Mouse (Mus musculus): Measurements from ENCODE around the gene Hsp90aa1.
"Not testable (repeated sequence)": the region's sequence is repeated elsewhere in the genome, so short reads cannot be mapped to it uniquely, and the experiment has no call there.

Gene Hsp90aa1

GRCm38 (mm10) chr12:110702556-110702955 is at the start of gene Hsp90aa1:
TSS of gene Hsp90aa1 (minus strand) at chr12:110702728.
- no peak for DNase-seq

- DNase-seq, result no peak
Observed at GRCm38 (mm10) chr12:110750770-110751439, 48.4 kb upstream of the Hsp90aa1 start.

DNA sequence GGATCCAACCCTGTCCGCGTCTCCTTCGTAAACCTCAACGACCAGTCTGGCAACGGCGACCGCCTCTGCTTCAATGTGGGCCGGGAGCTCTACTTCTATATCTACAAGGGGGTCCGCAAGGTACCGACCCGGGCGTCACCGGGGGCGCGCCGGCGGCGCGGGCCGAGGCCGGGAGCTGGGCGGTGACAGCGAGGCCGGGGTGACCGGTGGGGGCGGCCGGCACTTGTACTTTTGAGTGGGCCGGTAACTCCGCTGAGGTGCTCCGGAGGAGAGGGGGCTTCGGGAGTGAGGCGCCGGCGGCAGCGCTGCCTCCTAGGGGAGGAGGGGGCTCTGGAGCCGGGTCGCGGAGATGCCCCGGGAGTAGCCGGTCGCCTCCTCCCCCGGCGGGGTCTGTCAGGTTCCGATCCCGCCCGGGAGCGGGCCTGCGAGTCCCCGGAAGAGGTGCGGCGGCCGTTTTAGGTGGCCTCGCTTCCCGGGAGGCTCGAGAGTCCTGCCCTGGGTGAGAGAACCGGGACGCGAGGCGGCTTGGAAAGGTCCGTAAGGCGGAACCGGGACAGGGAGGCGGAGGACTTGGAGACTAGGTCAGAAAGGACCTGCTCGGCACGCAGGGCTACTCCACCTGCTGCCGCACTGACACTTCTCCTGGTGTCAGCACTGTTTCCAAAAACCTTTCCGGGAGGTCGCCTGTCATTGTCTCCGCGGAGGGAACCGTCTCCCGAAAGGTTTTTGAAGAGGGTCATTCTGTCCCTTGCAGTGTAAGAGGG is 35.8 kb upstream of the Hsp90aa1 start:
- DNase-seq, result peak; percentile 44

DNA sequence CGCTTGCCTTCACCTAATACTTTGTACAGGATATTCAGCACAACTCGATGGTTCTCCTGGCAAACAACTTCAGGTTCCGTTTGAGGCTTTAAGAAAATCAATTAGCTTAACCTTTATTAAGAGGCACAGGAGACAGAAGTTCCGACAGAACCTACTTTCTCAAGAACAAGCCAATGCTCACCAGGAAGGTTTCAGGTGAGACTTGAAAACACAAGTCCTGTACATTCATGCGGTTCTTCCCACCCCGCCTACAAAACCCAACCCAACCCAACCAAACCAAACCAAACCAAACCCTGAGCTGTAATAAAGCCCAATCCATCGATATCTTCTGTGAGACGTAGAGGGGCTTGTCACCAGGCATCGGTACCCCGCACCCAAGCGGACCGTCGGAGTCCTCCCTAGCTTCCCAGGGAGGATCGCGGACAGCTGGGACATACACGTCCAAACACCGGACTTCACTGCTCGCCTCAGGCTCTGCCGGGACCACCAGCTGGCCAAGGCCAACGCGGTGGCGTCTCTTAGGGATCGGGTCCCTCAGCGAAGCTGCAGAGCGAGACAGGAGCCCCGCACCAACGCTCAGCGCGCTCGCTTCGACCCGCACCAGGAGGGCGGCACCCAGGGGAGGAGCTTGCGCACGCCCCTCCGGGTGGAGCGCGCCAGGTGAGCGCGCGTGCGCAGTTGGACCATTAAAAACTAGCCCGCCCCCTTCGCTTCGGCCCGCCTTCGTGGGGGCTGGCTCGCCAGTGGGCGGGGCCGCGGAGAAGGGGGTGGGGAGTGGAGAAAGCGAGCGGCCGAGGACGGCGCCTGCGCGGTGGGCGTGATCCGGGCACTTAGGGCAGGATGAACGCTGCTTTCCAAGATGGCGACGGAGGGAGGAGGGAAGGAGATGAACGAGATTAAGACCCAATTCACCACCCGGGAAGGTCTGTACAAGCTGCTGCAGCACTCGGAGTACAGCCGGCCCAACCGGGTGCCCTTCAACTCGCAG is 34.9 kb upstream of the Hsp90aa1 start, which contains the start of gene Wdr20:
Wdr20 (plus strand) TSS at position 775 of the 988 bp plus-strand sequence.
- peak; percentile 97 for DNase-seq

GRCm38 (mm10) chr12:110736641-110737040 is 34.1 kb upstream of the Hsp90aa1 start:
- DNase-seq, result peak; percentile 41

DNA sequence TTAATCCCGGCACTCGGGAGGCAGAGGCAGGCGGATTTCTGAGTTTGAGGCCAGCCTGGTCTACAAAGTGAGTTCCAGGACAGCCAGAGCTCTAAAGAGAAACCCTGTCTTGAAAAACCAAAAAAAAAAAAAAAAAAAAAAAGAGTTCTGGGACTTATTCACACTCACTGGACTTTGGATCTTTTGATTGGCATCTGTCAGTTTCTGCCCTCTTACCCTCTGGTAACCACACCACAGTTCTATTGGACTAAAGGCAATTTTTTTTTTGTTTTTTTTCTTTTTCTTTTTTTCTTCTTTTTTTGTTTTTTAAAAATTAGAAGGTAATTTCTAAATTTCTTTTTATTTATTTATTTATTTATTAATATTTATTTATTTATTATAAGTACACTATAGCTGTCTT is 30.7 kb upstream of the Hsp90aa1 start:
- DNase-seq, result not testable (repeated sequence)

DNA sequence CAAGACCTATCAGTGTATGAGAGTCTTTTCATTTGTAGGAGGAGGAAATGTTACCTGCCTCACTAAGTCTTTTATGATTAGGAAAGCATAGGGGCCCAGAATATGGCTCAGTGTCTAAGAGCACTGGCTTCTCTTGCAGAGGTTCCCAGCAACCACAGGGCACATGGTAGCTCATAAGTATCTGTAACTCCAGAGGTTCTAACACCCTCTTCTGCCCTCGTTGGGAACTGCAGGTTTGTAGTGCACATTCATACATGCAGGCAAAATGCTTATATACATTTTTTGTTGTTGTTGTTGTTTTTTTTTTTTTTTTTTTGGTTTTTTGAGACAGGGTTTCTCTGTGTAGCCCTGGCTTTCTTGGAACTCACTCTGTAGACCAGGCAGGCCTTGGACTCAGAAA is 23.9 kb upstream of the Hsp90aa1 start:
- no peak for DNase-seq

- DNase-seq, result no peak
Observed at GRCm38 (mm10) chr12:110725489-110725888, 23.0 kb upstream of the Hsp90aa1 start.

- DNase-seq, result no peak
Observed at GRCm38 (mm10) chr12:110725051-110725450, 22.5 kb upstream of the Hsp90aa1 start.

DNA sequence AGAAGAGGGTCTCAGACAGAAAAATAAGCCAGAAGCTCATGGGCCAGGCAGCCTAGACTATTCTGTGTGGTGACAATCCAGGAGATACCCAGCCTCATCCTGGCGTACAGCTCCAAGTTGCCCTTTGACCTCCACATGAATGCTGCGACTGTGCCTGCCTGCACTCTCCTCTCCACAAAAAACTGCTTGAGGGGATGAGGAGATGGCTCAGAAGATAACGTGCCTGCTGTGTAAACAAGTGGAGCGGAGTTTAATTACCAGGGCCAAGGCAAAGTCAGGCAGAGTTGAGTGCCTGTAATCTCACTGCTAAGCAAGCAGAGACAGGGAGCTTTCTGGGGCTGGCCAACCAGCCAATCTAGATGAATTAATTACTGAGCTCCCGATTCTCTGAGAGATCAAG is 13.5 kb upstream of the Hsp90aa1 start:
- no peak for DNase-seq

- DNase-seq, result no peak
Observed at GRCm38 (mm10) chr12:110714215-110714614, 11.7 kb upstream of the Hsp90aa1 start.

DNA sequence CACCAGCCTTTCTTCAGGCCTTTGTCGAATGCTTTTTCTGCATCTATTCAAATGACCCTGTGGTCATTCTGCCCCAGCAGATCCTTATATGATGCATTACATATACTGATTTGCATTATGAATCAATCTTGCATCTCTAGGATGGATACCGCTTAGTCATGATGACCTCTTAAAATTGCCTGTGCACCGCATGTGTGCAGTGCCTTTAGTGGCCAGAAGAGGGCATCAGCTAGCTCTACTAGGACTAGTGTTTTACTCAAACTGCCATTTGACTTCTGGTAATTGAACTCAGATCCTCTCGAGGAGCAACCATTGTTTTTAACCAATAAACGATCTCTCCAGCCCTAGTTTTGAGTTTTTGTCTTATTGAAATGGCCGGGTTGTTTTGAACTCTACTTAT is 11.3 kb upstream of the Hsp90aa1 start:
- DNase-seq, result no peak

GRCm38 (mm10) chr12:110711270-110711669 is 8.7 kb upstream of the Hsp90aa1 start:
- no peak for DNase-seq

DNA sequence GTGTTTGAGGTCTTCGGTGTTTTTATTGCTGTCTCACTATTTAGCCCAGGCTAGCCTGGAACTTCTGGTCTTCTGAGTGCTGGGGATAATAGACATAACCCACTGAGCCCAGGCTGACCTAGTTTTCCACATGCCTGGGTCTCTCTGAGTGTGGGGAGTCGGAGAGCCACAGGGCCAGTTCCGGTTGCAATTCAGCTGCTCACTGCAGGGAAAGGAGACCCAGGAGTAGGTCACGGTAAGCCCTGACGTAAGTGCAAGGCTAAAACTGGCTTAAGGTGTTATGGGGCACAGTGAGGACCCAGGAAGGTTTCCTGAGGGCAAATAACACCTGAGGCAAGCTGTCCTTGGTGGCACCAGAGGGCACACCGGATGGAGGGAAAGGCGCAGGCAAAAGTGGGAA is 4.9 kb upstream of the Hsp90aa1 start:
- DNase-seq, result no peak

DNA sequence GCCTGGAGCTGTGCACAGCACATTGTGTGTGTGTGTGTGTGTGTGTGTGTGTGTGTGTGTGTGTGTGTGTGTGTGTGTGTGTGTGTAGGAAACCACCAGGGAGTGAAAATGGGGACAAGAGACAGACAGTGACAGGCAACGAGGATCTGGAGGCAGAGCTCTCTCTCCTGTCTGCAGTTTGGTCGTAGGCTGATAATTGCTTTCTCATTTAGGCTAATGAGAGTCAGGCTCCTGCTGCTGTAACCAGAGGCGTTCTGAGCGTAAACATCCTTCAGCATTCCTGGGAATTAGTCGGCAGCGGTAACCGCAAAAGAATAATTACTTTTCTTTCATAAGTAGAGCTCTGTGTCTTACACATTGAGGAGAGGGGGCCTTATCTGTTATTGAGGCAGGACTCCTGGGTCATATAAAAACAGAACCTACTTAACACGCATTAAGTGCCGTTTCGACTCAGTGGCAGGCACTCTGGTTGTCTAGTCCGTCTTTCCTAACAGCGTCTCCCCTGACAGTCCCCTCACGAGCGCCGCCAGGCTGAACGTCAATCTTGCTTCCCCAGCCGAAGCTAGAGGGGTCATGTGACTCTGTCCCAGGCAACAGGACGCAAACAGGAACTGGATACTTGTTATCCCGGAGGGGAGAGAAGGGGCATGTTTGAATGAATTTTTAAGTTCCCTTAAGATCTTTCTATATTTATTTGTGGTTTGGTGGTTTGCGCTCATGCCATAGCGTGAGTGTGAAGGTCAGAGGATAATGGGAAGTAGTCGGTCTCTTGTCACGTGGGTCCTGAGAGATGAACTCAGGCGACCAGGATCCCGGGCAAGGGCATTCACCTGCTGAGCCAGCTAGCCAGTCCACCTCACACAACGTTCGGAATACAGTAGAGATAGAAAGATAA is 4.1 kb upstream of the Hsp90aa1 start:
- DNase-seq, result no peak

DNA sequence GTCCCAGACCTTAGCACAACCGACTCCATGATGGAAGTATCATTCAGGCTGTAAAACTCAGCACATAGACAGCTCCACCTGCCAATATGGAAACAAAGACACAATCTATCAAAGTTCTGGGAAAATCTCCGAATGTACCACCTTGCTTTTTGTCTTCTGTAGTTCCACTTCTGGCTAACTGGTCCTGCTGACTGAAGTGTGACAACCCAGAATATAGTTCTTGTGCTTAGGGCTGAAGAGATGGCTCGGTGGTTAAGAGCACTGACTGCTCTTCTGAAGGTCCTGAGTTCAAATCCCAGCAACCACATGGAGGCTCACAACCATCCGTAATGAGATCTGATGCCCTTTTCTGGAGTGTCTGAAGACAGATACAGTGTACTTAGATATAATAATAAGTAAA is 2.9 kb upstream of the Hsp90aa1 start:
- not testable (repeated sequence) for DNase-seq

DNA sequence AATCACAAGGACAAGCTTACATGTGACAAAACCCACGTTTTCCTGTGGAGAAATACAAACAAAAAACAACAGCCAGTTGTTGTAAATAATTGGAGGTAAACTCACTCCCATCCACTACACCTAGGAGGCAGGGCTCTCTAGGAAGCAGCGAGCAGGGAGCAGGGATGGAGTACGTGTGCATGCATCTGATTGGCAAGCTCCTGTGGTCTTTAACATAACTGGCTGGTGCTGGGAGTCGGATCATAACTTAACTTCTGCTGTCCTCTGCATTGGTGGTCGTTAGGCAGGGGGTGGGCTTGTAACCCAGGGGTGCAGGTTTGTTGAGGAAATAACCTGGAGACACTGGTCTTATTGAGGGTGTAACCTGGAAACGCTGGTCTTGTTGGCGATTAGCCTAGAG is 1.2 kb upstream of the Hsp90aa1 start:
- DNase-seq, result no peak

GRCm38 (mm10) chr12:110703008-110703471 is 512 bp upstream of the Hsp90aa1 start:
- DNase-seq, result peak; percentile 85

- DNase-seq, result not testable (repeated sequence)
Observed at GRCm38 (mm10) chr12:110701363-110701762, 1.2 kb downstream of the Hsp90aa1 start.

- no peak for DNase-seq
Observed at GRCm38 (mm10) chr12:110700730-110701129, 1.8 kb downstream of the Hsp90aa1 start.

GRCm38 (mm10) chr12:110699171-110699547 is 3.4 kb downstream of the Hsp90aa1 start:
- no peak for DNase-seq

All from cerebellum, adult 9-10 months (tissue).